Mouse (Mus musculus): ENCODE measurements around the gene Cpt2.

GRCm38 (mm10) chr4:107889385-107889730 lies 34.1 kb downstream of the Cpt2 start:
- TF ChIP-seq POLR2A (IDR thresholded peaks at IDR 0.05; ENCODE audit: borderline replicate concordance, extremely low read depth, low read depth, low read length) (no peak), CTCF (IDR thresholded peaks at IDR 0.05; ENCODE audit: insufficient read depth, low read length) (no peak)

All from lung, adult 2 months (tissue).